Mouse (Mus musculus): ENCODE results near the gene Gch1.

GRCm38 (mm10) chr14:47111341-47111740 is 77.9 kb downstream of the Gch1 start:
- TF ChIP-seq POLR2A (IDR thresholded peaks at IDR 0.05; ENCODE audit: borderline replicate concordance, control insufficient read depth, low read depth, low read length) (no peak), CTCF (IDR thresholded peaks at IDR 0.05; ENCODE audit: control insufficient read depth, insufficient read depth, low read length) (no peak)
